Mouse (Mus musculus): ENCODE data around the gene Slco2a1.

DNA sequence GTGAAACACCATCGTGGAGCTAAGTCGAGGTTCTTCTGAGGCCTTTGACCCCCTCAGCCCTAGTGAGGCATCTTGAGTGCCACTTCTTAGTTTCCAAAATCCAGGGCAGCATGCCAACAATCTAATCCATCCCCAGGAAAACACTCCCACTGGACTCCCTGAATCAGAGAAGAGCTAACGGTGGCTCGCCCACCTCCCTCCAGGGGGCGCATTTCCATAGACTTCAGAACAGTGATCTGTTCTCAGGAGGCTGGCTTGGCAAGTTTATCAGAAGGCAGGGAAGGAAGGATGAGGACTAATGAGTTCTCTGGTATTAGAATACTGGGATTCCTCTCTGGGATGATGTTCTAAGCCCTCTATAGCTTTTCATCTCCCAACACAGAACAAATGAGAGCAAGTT lies 24.9 kb downstream of the Slco2a1 start:
- TF ChIP-seq CTCF (IDR thresholded peaks at IDR 0.05; ENCODE audit: extremely low read depth, insufficient read depth, low read length) (peak; percentile 57), POLR2A (IDR thresholded peaks at IDR 0.05; ENCODE audit: extremely low read depth, insufficient read depth, low read length) (no peak)
